Mouse (Mus musculus): ENCODE data around the gene Mtmr3.

DNA sequence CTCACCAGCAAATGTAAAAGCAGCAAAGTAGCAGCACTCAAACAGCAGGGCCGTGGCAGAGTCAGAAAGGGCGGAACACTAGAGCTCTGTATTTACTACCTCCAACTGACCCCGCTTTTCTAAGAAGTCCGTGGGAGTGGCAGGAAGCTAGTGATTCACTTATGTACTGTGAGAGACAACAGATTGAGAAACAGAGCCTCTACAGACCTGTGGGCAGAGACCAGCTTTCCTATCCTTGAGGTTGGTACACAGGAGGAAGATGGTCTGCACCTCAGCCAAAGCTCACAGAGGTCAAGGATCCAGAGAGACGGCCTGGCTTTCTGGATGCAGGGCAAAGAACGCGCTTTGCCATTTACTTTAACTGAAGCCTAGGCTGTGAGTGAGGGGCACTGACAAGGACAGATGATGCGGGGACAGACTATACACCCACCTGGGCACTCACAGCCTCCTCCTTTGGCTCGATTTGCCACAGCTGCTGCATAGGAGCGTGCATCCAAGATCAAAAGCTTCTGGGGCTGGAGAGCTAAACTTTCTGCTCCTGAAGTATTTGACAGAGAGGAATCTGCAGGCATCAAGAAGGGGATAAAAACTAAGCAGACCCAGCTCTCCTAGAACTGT is 97.1 kb downstream of the Mtmr3 start:
- TF ChIP-seq RAD21 (IDR thresholded peaks at IDR 0.05; ENCODE audit: low read depth, low read length) (no peak), CTCF (conservative IDR thresholded peaks at IDR 0.05 in 1 of 2, IDR thresholded peaks at IDR 0.05 in 1 of 2; ENCODE audit: low read depth in 2 of 2, low read length in 2 of 2) (no peak)

Data from CH12.LX (cell line).